Mouse (Mus musculus): ENCODE data around the gene Sprn.
A peak's percentile ranks its signal among the peaks of the same experiment; 100 is the strongest.

Gene Sprn

GRCm38 (mm10) chr7:140154218-140154927, at the start of gene Sprn:
Gene Sprn, minus strand, starts transcription at chr7:140154877.
- DNase-seq (ENCODE audit: low spot score in 2 of 2), result no peak

GRCm38 (mm10) chr7:140201090-140201489, 46.4 kb upstream of the Sprn start:
- no peak for DNase-seq (ENCODE audit: low spot score in 2 of 2)

GRCm38 (mm10) chr7:140196002-140196401, 41.3 kb upstream of the Sprn start:
- no peak for DNase-seq (ENCODE audit: low spot score in 2 of 2)

- DNase-seq (ENCODE audit: low spot score in 2 of 2), result no peak
These were observed 39.4 kb upstream of the Sprn start for GRCm38 (mm10) chr7:140194031-140194430.

- no peak for DNase-seq (ENCODE audit: low spot score in 2 of 2)
These were observed 38.2 kb upstream of the Sprn start for GRCm38 (mm10) chr7:140192851-140193250.

- no peak for DNase-seq (ENCODE audit: low spot score in 2 of 2)
These were observed 37.8 kb upstream of the Sprn start for GRCm38 (mm10) chr7:140192445-140192844.

- no peak for DNase-seq (ENCODE audit: low spot score in 2 of 2)
These were observed 35.8 kb upstream of the Sprn start for GRCm38 (mm10) chr7:140190435-140190834.

- DNase-seq (ENCODE audit: low spot score in 2 of 2), result no peak
These were observed 34.0 kb upstream of the Sprn start for GRCm38 (mm10) chr7:140188391-140189328.

GRCm38 (mm10) chr7:140187721-140188390, 33.2 kb upstream of the Sprn start:
- no peak for DNase-seq (ENCODE audit: low spot score in 2 of 2)

- DNase-seq (ENCODE audit: low spot score in 2 of 2), result peak in 1 of 2 experiments; percentile 33
These were observed 32.3 kb upstream of the Sprn start for GRCm38 (mm10) chr7:140186646-140187620.

- DNase-seq (ENCODE audit: low spot score in 2 of 2), result no peak
These were observed 29.5 kb upstream of the Sprn start for GRCm38 (mm10) chr7:140184206-140184605.

- no peak for DNase-seq (ENCODE audit: low spot score in 2 of 2)
These were observed 26.0 kb upstream of the Sprn start for GRCm38 (mm10) chr7:140180692-140181091.

GRCm38 (mm10) chr7:140179176-140179575, 24.5 kb upstream of the Sprn start:
- no peak for DNase-seq (ENCODE audit: low spot score in 2 of 2)

GRCm38 (mm10) chr7:140172936-140173335, 18.3 kb upstream of the Sprn start, which contains the start of gene Olfr523:
Gene Olfr523, plus strand, starts transcription at chr7:140173217.
- no peak for DNase-seq (ENCODE audit: low spot score in 2 of 2)

GRCm38 (mm10) chr7:140170863-140171262, 16.2 kb upstream of the Sprn start:
- no peak for DNase-seq (ENCODE audit: low spot score in 2 of 2)

GRCm38 (mm10) chr7:140169386-140169785, 14.7 kb upstream of the Sprn start:
- DNase-seq (ENCODE audit: low spot score in 2 of 2), result no peak

GRCm38 (mm10) chr7:140167950-140168349, 13.3 kb upstream of the Sprn start:
- DNase-seq (ENCODE audit: low spot score in 2 of 2), result no peak

GRCm38 (mm10) chr7:140164664-140165063, 10.0 kb upstream of the Sprn start, which contains the start of gene Olfr522:
Gene Olfr522, minus strand, starts transcription at chr7:140164764.
- no peak for DNase-seq (ENCODE audit: low spot score in 2 of 2)

- no peak for DNase-seq (ENCODE audit: low spot score in 2 of 2)
These were observed 5.7 kb upstream of the Sprn start for GRCm38 (mm10) chr7:140160363-140160762.

GRCm38 (mm10) chr7:140153829-140154217, 854 bp downstream of the Sprn start:
- DNase-seq (ENCODE audit: low spot score in 2 of 2), result no peak

GRCm38 (mm10) chr7:140153383-140153782, 1.3 kb downstream of the Sprn start:
- no peak for DNase-seq (ENCODE audit: low spot score in 2 of 2)
